Mouse (Mus musculus) layer of hippocampus, postnatal 10 days (tissue): ENCODE results near the gene Tuba1c. TPM values are rescaled to one million over a fixed set of nuclear protein-coding genes. Genes with fewer than 3 reads are reported as not detected.
"Not testable (repeated sequence)": the region's sequence is repeated elsewhere in the genome, so short reads cannot be mapped to it uniquely, and the experiment has no call there.

Experiments used
- DNase-seq, 2 experiments: peaks; one replicate each; pipeline ENCODE4 v3.0.0; 2021; ENCODE audit warnings: low spot score in 2 of 2
- total RNA-seq, 2 experiments: library from RNA; stranded (reverse); gene quantifications; 2 replicates each; pipeline ENCODE4 v1.2.3; 2021

The Tuba1c gene
- total RNA-seq, 2 experiments from 2014 or later = 234 TPM

GRCm38 (mm10) chr15:99055040-99055439 lies 25.3 kb downstream of the Tuba1c start, which contains the start of gene Prph:
TSS of gene Prph (plus strand) at chr15:99055174.
- DNase-seq = no peak

- peak; percentile 43 to 55 for DNase-seq
These were observed 25.8 kb downstream of the Tuba1c start for GRCm38 (mm10) chr15:99055511-99055961.

- DNase-seq = peak in 1 of 2 experiments; percentile 22
These were observed 26.6 kb downstream of the Tuba1c start for GRCm38 (mm10) chr15:99056332-99056731.

- no peak for DNase-seq
These were observed 36.0 kb downstream of the Tuba1c start for GRCm38 (mm10) chr15:99065557-99066165.

- no peak for DNase-seq
These were observed 42.3 kb downstream of the Tuba1c start for GRCm38 (mm10) chr15:99071988-99072387.

GRCm38 (mm10) chr15:99074019-99074599 lies 44.4 kb downstream of the Tuba1c start, which contains the start of gene Troap:
TSS of gene Troap (plus strand) at chr15:99074575.
- DNase-seq = no peak

- peak; percentile 98 for DNase-seq
These were observed 45.1 kb downstream of the Tuba1c start for GRCm38 (mm10) chr15:99074600-99075333.

GRCm38 (mm10) chr15:99076011-99076410 lies 46.3 kb downstream of the Tuba1c start:
- not testable (repeated sequence) for DNase-seq

- DNase-seq = no peak
These were observed 48.7 kb downstream of the Tuba1c start for GRCm38 (mm10) chr15:99078181-99078910.

GRCm38 (mm10) chr15:99079804-99080203 lies 50.1 kb downstream of the Tuba1c start:
- DNase-seq = no peak

- DNase-seq = no peak
These were observed 52.6 kb downstream of the Tuba1c start for GRCm38 (mm10) chr15:99082322-99082721.

- no peak for DNase-seq
These were observed 53.1 kb downstream of the Tuba1c start for GRCm38 (mm10) chr15:99082840-99083239.

- peak; percentile 53 to 71 for DNase-seq
These were observed 53.6 kb downstream of the Tuba1c start for GRCm38 (mm10) chr15:99083258-99083657.

- no peak for DNase-seq
These were observed 54.3 kb downstream of the Tuba1c start for GRCm38 (mm10) chr15:99083867-99084557.

GRCm38 (mm10) chr15:99084618-99085017 lies 54.9 kb downstream of the Tuba1c start:
- DNase-seq = no peak

GRCm38 (mm10) chr15:99085997-99086396 lies 56.3 kb downstream of the Tuba1c start:
- no peak for DNase-seq

GRCm38 (mm10) chr15:99087253-99088075 lies 57.8 kb downstream of the Tuba1c start, which contains the start of gene C1ql4:
TSS of gene C1ql4 (minus strand) at chr15:99087817.
- peak in 1 of 2 experiments; percentile 20 for DNase-seq
